Mouse (Mus musculus): ENCODE results near the gene Gins1.
"Not testable (repeated sequence)": the region's sequence is repeated elsewhere in the genome, so short reads cannot be mapped to it uniquely, and the experiment has no call there.

Gins1 gene

DNA sequence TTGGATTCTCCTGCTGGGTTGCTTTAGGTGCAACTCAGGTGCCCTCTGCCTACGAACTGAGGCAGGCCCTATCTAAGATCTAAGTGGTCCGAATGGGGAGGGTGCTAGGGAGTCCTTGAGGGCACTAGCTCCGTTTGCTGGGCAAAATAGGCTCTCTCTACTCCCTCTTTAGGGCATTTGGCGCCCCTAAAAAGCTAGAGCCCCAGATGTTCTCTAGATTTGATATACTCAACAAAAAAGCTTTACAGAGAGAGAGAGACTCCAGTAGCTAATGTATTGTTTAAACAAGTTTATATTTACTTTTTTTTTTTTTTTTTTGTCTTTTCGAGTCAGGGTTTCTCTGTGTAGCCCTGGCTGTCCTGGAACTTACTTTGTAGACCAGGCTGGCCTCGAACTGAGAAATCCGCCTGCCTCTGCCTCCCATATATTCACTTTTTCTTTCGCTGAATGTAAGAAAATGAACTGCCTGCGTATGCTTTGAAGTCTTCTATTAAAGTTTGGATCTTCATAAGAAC is at the start of gene Gins1:
Gene Gins1, plus strand, starts transcription at position 465 of the 515 bp plus-strand sequence.
- DNase-seq, result no peak

DNA sequence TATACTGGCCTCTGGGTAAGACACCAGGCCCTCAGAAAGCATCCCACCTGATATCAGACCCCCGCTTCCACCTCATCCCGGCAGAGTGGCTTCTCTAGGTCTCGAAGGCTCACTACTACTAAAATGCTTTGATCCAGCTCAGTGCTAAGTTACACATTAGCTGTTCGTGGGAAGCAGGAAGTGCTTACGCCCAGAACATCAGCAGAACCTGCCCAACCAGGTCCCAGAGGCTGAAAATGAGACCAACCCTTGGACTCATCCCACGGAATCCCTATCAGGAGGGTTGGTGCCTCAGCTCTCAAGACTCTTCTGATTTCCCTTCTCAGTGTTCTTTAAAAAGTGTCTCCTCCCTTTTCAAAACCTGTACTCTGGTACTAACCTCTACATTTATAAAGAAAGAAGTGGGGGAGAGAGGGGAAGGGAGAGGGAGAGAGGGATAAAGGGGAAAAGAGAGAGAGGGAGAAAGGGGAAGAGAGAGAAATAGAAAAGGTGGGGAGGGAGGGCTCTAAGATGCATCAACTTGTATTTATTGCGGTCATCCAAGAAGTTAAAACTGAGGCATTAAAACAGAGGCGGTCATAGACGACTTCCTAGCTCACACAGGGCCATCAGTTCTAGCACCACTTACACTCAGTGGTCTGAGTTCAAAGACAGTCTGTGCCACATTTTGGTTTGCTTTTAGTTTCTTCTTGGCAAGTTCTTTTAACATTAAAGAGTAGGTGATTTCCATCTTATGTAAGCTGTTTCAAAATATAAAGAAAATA is 46.3 kb upstream of the Gins1 start:
- DNase-seq, result no peak

DNA sequence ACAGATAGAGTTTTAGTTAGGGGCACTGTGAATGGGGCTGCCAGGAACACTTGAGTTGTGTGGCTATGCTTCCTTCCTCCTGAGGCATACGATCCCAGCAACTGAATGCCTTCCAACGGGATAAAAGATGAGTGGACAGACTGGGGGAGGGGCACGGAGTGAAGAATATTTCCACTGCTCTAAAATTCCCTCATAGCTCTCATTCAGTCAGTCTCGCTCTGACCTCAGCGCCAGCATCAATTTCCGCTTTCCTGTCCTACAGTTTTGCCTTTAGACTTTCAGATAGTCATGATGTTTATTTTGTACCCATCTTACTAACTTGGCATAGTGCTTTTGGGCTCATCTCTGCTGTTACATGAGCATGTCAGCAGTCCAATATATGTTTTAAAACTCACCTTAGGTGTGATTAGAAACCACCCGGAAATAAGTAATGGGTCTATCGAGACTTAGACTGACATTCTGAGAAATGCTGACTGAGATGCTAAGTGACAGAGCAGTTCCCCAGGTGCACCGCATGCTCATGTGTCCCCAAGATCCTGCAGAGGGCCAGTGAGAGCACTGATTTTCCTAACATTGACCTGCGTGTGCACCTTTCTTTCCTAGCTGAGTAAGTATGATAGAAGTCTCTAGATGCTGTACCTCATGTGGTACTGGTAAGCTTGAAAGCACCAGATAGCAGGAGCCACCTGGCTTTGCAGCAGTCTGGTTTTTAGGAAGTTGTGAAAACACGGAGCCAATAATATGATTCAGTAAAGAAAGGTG is 45.3 kb upstream of the Gins1 start:
- no peak for DNase-seq

GRCm38 (mm10) chr2:150861128-150861527 is 44.1 kb upstream of the Gins1 start:
- no peak for DNase-seq

DNA sequence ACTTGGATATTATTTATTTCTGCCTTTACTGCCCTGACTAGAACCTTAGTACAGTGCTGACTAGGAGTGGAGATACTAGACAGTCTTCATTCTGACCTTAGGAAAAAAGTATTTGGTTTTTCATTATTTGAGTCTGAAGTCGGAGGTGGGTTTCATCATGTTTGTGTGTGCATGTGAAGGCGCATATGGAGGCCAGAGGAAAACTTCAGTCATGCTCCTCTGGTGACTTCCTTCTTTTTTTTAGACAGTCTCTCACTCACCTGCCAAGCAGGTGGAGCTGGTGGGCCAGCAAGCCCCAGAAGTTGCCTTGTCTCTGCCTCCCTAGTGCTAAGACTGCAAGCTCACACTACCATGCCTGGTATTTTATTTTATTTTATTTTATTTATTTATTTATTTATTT is 38.2 kb upstream of the Gins1 start:
- DNase-seq, result no peak

GRCm38 (mm10) chr2:150869446-150869845 is 35.8 kb upstream of the Gins1 start:
- DNase-seq, result peak; percentile 12

GRCm38 (mm10) chr2:150874508-150874907 is 30.7 kb upstream of the Gins1 start:
- no peak for DNase-seq

- no peak for DNase-seq
Measured at GRCm38 (mm10) chr2:150875226-150875625, 30.0 kb upstream of the Gins1 start.

DNA sequence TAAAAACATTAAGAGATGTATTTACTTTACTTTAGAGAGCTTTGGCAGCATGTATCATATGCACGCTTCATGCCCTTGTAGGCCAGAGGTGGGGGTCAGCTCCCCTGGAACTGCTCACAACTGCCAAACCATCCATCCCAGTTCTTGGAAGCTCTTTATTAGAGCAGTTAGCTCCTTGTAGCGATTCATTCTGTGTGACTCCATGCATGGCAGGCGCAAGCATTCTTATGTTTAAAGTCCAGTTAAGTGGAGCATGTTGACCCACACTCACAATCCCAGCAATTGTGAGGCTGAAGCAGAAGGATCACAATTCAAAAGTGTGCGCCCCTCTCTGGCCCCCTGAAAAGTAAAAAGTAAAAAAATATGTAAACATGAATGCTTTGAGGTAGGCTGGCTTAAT is 27.6 kb upstream of the Gins1 start:
- no peak for DNase-seq

GRCm38 (mm10) chr2:150884075-150884778 is 21.0 kb upstream of the Gins1 start:
- no peak for DNase-seq

- DNase-seq, result no peak
Measured at GRCm38 (mm10) chr2:150884779-150885110, 20.5 kb upstream of the Gins1 start.

- DNase-seq, result no peak
Measured at GRCm38 (mm10) chr2:150885814-150886213, 19.4 kb upstream of the Gins1 start.

DNA sequence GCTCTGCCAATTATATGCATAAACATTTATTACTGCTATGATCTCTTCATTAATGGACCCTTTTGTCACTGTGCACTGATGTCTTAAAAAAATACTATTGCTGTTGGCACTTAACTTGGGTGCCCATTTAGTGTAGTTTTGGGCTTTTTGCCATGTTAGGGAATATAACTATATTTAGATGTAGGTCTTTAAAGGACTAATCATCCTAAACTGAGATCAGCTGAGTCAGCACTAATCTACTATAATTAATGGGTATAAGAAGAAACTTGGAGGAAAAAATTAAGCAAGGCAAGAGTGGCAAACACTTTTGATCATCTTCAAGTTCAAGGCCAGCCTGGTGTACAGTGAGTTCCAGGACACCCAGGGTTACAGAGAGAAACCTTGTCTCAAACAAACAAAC is 18.9 kb upstream of the Gins1 start:
- no peak for DNase-seq

DNA sequence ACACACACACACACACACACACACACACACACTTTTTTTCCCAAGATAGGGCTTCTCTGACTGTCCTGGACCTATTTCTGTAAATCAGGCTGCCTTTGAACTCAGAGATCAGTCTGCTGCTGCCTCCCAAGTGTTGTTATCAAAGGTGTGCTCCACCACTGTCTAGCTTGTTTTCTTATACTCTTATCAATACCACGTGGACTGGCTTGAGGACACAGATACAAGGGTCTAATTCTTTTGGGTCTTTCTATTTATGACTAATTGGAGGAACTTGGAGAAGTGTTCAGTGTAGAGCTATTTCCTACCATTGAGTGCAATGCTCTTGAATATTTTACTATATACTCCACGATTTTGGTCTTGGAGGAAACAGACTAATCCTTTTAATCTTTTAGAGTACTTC is 17.8 kb upstream of the Gins1 start:
- DNase-seq, result no peak

- no peak for DNase-seq
Measured at GRCm38 (mm10) chr2:150894617-150895267, 10.5 kb upstream of the Gins1 start.

DNA sequence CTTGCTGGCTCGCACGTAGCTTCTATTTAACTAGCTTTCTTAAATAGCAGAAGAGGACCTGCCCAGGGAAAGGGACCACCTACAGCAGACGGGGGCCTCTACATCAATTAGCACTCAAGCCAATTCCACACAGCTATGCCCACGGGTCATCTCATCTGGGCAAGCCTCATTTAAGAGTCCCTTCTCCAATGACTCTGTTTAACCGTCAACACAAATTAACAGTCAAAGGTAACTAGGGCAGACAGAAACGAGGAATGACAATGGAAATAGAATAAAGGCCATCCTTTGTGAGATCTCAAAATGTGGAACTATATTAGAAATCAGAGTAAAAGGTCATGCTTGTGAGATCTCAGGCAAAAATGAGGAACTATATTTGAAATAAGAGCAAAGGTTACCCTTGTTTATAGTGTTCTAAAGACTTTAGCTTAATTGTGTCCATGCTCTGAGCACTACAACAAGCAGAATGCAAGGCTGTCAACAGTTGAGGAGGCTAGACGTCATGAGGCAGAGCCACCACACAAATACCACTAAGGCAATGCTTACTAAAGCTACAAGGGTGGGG is 9.4 kb upstream of the Gins1 start:
- no peak for DNase-seq

- no peak for DNase-seq
Measured at GRCm38 (mm10) chr2:150900341-150900740, 4.9 kb upstream of the Gins1 start.

DNA sequence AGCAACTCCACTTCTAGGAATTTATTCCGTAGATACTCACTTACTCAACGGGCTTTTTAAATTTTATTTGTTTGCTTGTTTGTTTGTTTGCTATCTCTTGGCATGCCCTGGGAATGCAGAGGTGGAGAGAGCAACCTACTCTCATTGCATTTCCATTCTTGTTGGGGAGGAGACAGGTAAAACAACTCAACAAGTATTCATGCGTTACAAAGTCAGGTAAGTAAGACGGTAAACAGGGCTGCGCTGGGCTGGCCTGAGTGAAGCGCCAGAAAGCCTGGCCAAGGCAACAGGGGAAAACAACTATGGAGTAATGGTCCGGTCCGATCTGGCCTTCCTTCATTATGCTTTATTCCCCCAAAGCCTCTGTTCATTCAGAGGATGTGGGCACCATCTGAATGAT is 2.9 kb upstream of the Gins1 start:
- no peak for DNase-seq

GRCm38 (mm10) chr2:150904272-150904935 is 796 bp upstream of the Gins1 start, which contains the start of gene Abhd12:
Gene Abhd12 (minus strand): TSS chr2:150904741.
- DNase-seq, result peak; percentile 99

- not testable (repeated sequence) for DNase-seq
Measured at GRCm38 (mm10) chr2:150908881-150909280, 3.7 kb downstream of the Gins1 start.

DNA sequence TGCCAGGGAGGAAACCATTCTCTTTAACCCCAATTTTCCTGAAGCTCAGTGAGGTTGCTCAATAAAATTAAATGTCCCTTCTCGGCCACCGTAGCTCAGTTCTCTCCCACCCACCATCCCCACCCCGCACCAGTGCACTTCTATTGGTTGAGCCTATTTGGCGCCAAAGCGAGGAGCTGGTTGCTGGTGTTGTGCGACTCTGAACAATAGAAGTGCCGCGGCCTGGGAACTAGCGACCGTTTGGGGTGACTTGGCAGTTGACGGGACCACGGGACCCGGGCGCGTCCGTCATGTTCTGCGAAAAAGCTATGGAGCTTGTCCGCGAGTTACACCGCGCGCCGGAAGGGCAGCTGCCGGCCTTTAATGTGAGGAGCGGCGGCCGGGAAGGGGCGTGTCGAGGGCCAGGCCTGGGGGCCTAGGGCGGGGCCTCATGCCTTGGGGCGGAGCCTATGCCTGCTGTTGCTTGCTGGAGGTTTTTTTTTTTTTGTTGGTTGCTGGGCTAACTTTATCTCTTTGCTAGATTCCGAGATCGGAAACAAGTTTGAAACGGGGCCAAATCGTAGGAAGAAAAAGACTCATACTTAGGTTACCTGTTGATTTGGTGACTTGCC is 4.3 kb downstream of the Gins1 start:
- peak; percentile 98 for DNase-seq

All from thymus, postnatal 4 days (tissue).